In genomic region chr4:139233755-139234254, GRCm38 (mm10) we compare ENCODE assay signal across 13 mouse cellular contexts. TPM values are rescaled to one million over a fixed set of nuclear protein-coding genes. Genes with fewer than 3 reads are reported as not detected.
DNase-seq lines count a peak whose midpoint lies in the region; ATAC-seq and TF ChIP-seq lines count a peak whose summit lies in the region.
"Had no signal": no experiment of that assay in that cellular context is flagged by ENCODE, and none has a peak within 500 bp of the region (broad histone marks: within the 10 kb centered on the region; RNA-seq: fewer than 3 reads in every experiment).

No protein-coding gene starts in this region.

- H3K9ac ChIP-seq in heart, embryonic 14.5 days (ENCODE audit: low read length): peak overlapping the region; percentile 36; the same call in 1 of the 2 replicates
- no peak overlapping the region for H3K9ac ChIP-seq in hindbrain, postnatal 0 days (replicated peaks; ENCODE audit: low read length)
- no peak overlapping the region; the same call in 1 of the 2 replicates for H3K9ac ChIP-seq in forebrain, embryonic 13.5 days
- H3K9ac ChIP-seq: hindbrain, embryonic 13.5 days; limb, embryonic 15.5 days had no signal

- H3K27ac ChIP-seq in heart, embryonic 14.5 days (replicated peaks in 1 of 2; ENCODE audit: control insufficient read depth in 1 of 2, insufficient read depth in 1 of 2, low read depth in 2 of 2, low read length in 2 of 2): peak overlapping the region in 1 of 2 experiments; percentile 42; a peak in 1 of 4 replicates
- H3K27ac ChIP-seq in embryonic facial prominence, embryonic 10.5 days (replicated peaks): 0 out of 2 replicates have a peak overlapping the region, but pooled peaks have one; percentile 10
- H3K27ac ChIP-seq in hindbrain, postnatal 0 days: no peak overlapping the region
- H3K27ac ChIP-seq in forebrain, embryonic 13.5 days: no peak overlapping the region
- H3K27ac ChIP-seq: hindbrain, embryonic 13.5 days; limb, embryonic 15.5 days had no signal

- no peak overlapping the region for H3K4me2 ChIP-seq in heart, embryonic 14.5 days (ENCODE audit: low read length)
- H3K4me2 ChIP-seq in hindbrain, postnatal 0 days (ENCODE audit: low read depth, low read length): no peak overlapping the region
- H3K4me2 ChIP-seq in forebrain, embryonic 13.5 days: no peak overlapping the region
- H3K4me2 ChIP-seq: hindbrain, embryonic 13.5 days; limb, embryonic 15.5 days had no signal

- H3K27me3 ChIP-seq in heart, embryonic 14.5 days (ENCODE audit: control insufficient read depth, insufficient read depth, low read length): no peaks in the 10 kb centered on the region
- H3K27me3 ChIP-seq in E14TG2a.4 (ENCODE audit: insufficient read depth, low read length): no peaks in the 10 kb centered on the region
- no peaks in the 10 kb centered on the region for H3K27me3 ChIP-seq in embryonic facial prominence, embryonic 10.5 days (replicated peaks; ENCODE audit: low read depth, poor library complexity, severe bottlenecking)
- no peaks in the 10 kb centered on the region for H3K27me3 ChIP-seq in hindbrain, postnatal 0 days (ENCODE audit: insufficient read depth, low read length)
- no peaks in the 10 kb centered on the region for H3K27me3 ChIP-seq in forebrain, embryonic 13.5 days
- H3K27me3 ChIP-seq: hindbrain, embryonic 13.5 days; limb, embryonic 15.5 days had no signal

- no peak for TF ChIP-seq CTCF in E14TG2a.4 (conservative IDR thresholded peaks at IDR 0.05; ENCODE audit: low read length)
- no peak for TF ChIP-seq CTCF in hindbrain, postnatal 0 days (IDR thresholded peaks at IDR 0.05; ENCODE audit: low read depth)

- WGBS in heart, embryonic 14.5 days: 14% methylated on average over 4 of the region's 4 CpGs
- 85% methylated on average over 4 of the region's 4 CpGs for WGBS in embryonic facial prominence, embryonic 10.5 days
- WGBS in hindbrain, postnatal 0 days: 77% methylated on average over 4 of the region's 4 CpGs
- WGBS in forebrain, embryonic 13.5 days: 88% methylated on average over 4 of the region's 4 CpGs

- H3K9me3 ChIP-seq in heart, embryonic 14.5 days (ENCODE audit: control insufficient read depth, low read length): no peaks in the 10 kb centered on the region
- no peaks in the 10 kb centered on the region for H3K9me3 ChIP-seq in E14TG2a.4 (ENCODE audit: low read length)
- no peaks in the 10 kb centered on the region for H3K9me3 ChIP-seq in embryonic facial prominence, embryonic 10.5 days
- H3K9me3 ChIP-seq in hindbrain, postnatal 0 days (ENCODE audit: low read length): no peaks in the 10 kb centered on the region
- no peaks in the 10 kb centered on the region for H3K9me3 ChIP-seq in forebrain, embryonic 13.5 days (replicated peaks)
- H3K9me3 ChIP-seq: hindbrain, embryonic 13.5 days; limb, embryonic 15.5 days had no signal

- peaks cover 7% of the 10 kb centered on the region for H3K36me3 ChIP-seq in heart, embryonic 14.5 days (ENCODE audit: control insufficient read depth, insufficient read depth, low read length)
- H3K36me3 ChIP-seq in E14TG2a.4 (ENCODE audit: insufficient read depth, low read length): peaks cover 79% of the 10 kb centered on the region
- peaks cover 28% of the 10 kb centered on the region for H3K36me3 ChIP-seq in embryonic facial prominence, embryonic 10.5 days (replicated peaks)
- H3K36me3 ChIP-seq in hindbrain, postnatal 0 days (ENCODE audit: insufficient read depth, low read length): no peaks in the 10 kb centered on the region
- peaks cover 4% of the 10 kb centered on the region for H3K36me3 ChIP-seq in forebrain, embryonic 13.5 days (ENCODE audit: poor library complexity, severe bottlenecking)

- peaks cover 34 to 76% of the 10 kb centered on the region in 2 experiments for H3K4me1 ChIP-seq in heart, embryonic 14.5 days (ENCODE audit: control insufficient read depth in 2 of 2, insufficient read depth in 2 of 2, low read length in 2 of 2)
- H3K4me1 ChIP-seq in E14TG2a.4 (replicated peaks; ENCODE audit: low read depth, low read length): peaks cover 95% of the 10 kb centered on the region
- peaks cover 74% of the 10 kb centered on the region for H3K4me1 ChIP-seq in embryonic facial prominence, embryonic 10.5 days
- H3K4me1 ChIP-seq in hindbrain, postnatal 0 days (ENCODE audit: insufficient read depth, low read length): peaks cover 18% of the 10 kb centered on the region
- H3K4me1 ChIP-seq in forebrain, embryonic 13.5 days: peaks cover 24% of the 10 kb centered on the region

- no peak for DNase-seq in heart, adult 11 months
- no peak for DNase-seq in embryonic facial prominence, embryonic 10.5 days (ENCODE audit: low spot score)
- no peak for DNase-seq in hindbrain, postnatal 0 days (ENCODE audit: low spot score)
- DNase-seq: cerebellum, adult 2 months; embryo, embryonic 11 days; thymus, adult 18-20 months had no signal

- H3K4me3 ChIP-seq in heart, embryonic 14.5 days (ENCODE audit: control insufficient read depth in 1 of 2, insufficient read depth in 1 of 2, low read depth in 1 of 2, low read length in 2 of 2): no peak overlapping the region
- 0 out of 2 replicates have a peak overlapping the region, but pooled peaks have one; percentile 49 for H3K4me3 ChIP-seq in E14TG2a.4 (replicated peaks; ENCODE audit: low read length)
- no peak overlapping the region for H3K4me3 ChIP-seq in embryonic facial prominence, embryonic 10.5 days
- H3K4me3 ChIP-seq in hindbrain, postnatal 0 days (ENCODE audit: low read length): no peak overlapping the region
- no peak overlapping the region for H3K4me3 ChIP-seq in forebrain, embryonic 13.5 days
- H3K4me3 ChIP-seq: hindbrain, embryonic 13.5 days; limb, embryonic 15.5 days had no signal

- no peak for ATAC-seq in heart, embryonic 14.5 days (ENCODE audit: insufficient number of reproducible peaks, insufficient read depth, low FRiP score, low read depth)
- peak; percentile 26 for ATAC-seq in megakaryocyte-erythroid progenitor cell, adult 5-6 weeks (replicated peaks; ENCODE audit: low FRiP score, low TSS enrichment, poor library complexity, severe bottlenecking)
- ATAC-seq in hindbrain, postnatal 0 days: no peak
- no peak for ATAC-seq in forebrain, embryonic 13.5 days
- ATAC-seq: forebrain, embryonic 16.5 days had no signal

RNA-seq across cellular contexts. Expression of gene Capzb, which starts 41.1 kb away (rescaled TPM):
- 292 and 301 TPM in 2 replicates for polyA plus RNA-seq in heart, embryonic 14.5 days (2014; fragmentation: Nextera tagmentation; extraction: Ambion mirVana)
- polyA plus RNA-seq in embryonic facial prominence, embryonic 10.5 days (2016; fragmentation: Nextera tagmentation; extraction: Ambion mirVana): 388 and 409 TPM in 2 replicates
- total RNA-seq in megakaryocyte-erythroid progenitor cell, adult 5-6 weeks (2014; fragmentation: Nextera tagmentation): 216 and 230 TPM in 2 replicates
- 90.1 and 113 TPM in 2 replicates for total RNA-seq in megakaryocyte-erythroid progenitor cell, adult 5-6 weeks (2017)
- 86.6 and 88.5 TPM in 2 replicates for total RNA-seq in hindbrain, postnatal 0 days (2014; rRNA removed)
- polyA plus RNA-seq in hindbrain, postnatal 0 days (2015; fragmentation: Nextera tagmentation; extraction: Ambion mirVana): 310 and 315 TPM in 2 replicates
- 309 TPM in 2 replicates for polyA plus RNA-seq in forebrain, embryonic 13.5 days (2015; fragmentation: Nextera tagmentation; extraction: Ambion mirVana)
